Mouse (Mus musculus): Measurements from ENCODE around the gene Agbl1. TPM values are rescaled to one million over a fixed set of nuclear protein-coding genes. Genes with fewer than 3 reads are reported as not detected.

The Agbl1 gene
- polyA plus RNA-seq, 1 experiment from 2014 or later = not detected

GRCm38 (mm10) chr7:76392941-76393817 is 163.5 kb downstream of the Agbl1 start:
- H3K4me2 ChIP-seq = peak overlapping the region; percentile 20
- no peak overlapping the region for H3K4me3 ChIP-seq (replicated peaks)
- H3K27ac ChIP-seq = no peak overlapping the region
- H3K9ac ChIP-seq = no peak overlapping the region
- DNase-seq (no peak), ATAC-seq (ENCODE audit: low read depth) (no peak)
- no peaks in the 10 kb centered on the region for H3K36me3 ChIP-seq
- no peaks in the 10 kb centered on the region for H3K9me3 ChIP-seq (replicated peaks)
- no peaks in the 10 kb centered on the region for H3K27me3 ChIP-seq
- H3K4me1 ChIP-seq (replicated peaks) = no peaks in the 10 kb centered on the region
- 26% methylated on average over 15 of the region's 15 CpGs for WGBS (ENCODE audit: insufficient replicate concordance)

GRCm38 (mm10) chr7:76407930-76408557 is 178.4 kb downstream of the Agbl1 start:
- ATAC-seq (ENCODE audit: low read depth) (no peak), DNase-seq (no peak)
- H3K4me2 ChIP-seq = no peak overlapping the region
- no peak overlapping the region for H3K9ac ChIP-seq
- H3K9me3 ChIP-seq (replicated peaks) = no peaks in the 10 kb centered on the region
- H3K36me3 ChIP-seq = no peaks in the 10 kb centered on the region
- no peaks in the 10 kb centered on the region for H3K4me1 ChIP-seq (replicated peaks)
- no peak overlapping the region for H3K4me3 ChIP-seq (replicated peaks)
- no peaks in the 10 kb centered on the region for H3K27me3 ChIP-seq
- 58% methylated on average over 4 of the region's 4 CpGs for WGBS (ENCODE audit: insufficient replicate concordance)
- H3K27ac ChIP-seq = no peak overlapping the region

- no peaks in the 10 kb centered on the region for H3K27me3 ChIP-seq
- H3K4me1 ChIP-seq (replicated peaks) = no peaks in the 10 kb centered on the region
- no peaks in the 10 kb centered on the region for H3K9me3 ChIP-seq (replicated peaks)
- no peak for ATAC-seq (ENCODE audit: low read depth)
- no peak overlapping the region for H3K27ac ChIP-seq
- H3K36me3 ChIP-seq = no peaks in the 10 kb centered on the region
- 65% methylated on average over 10 of the region's 10 CpGs for WGBS (ENCODE audit: insufficient replicate concordance)
- no peak overlapping the region for H3K4me2 ChIP-seq
- no peak overlapping the region for H3K4me3 ChIP-seq (replicated peaks)
- no peak for DNase-seq
- H3K9ac ChIP-seq = no peak overlapping the region
These were observed 179.3 kb downstream of the Agbl1 start for GRCm38 (mm10) chr7:76409020-76409419.

- ATAC-seq (ENCODE audit: low read depth) = no peak
- no peak overlapping the region for H3K4me2 ChIP-seq
- H3K4me1 ChIP-seq (replicated peaks) = no peaks in the 10 kb centered on the region
- 62% methylated on average over 9 of the region's 9 CpGs for WGBS (ENCODE audit: insufficient replicate concordance)
- no peak overlapping the region for H3K4me3 ChIP-seq (replicated peaks)
- no peaks in the 10 kb centered on the region for H3K36me3 ChIP-seq
- no peak overlapping the region for H3K27ac ChIP-seq
- no peak overlapping the region for H3K9ac ChIP-seq
- DNase-seq = no peak
- no peaks in the 10 kb centered on the region for H3K9me3 ChIP-seq (replicated peaks)
- H3K27me3 ChIP-seq = no peaks in the 10 kb centered on the region
These were observed 180.9 kb downstream of the Agbl1 start for GRCm38 (mm10) chr7:76410403-76411180.

DNA sequence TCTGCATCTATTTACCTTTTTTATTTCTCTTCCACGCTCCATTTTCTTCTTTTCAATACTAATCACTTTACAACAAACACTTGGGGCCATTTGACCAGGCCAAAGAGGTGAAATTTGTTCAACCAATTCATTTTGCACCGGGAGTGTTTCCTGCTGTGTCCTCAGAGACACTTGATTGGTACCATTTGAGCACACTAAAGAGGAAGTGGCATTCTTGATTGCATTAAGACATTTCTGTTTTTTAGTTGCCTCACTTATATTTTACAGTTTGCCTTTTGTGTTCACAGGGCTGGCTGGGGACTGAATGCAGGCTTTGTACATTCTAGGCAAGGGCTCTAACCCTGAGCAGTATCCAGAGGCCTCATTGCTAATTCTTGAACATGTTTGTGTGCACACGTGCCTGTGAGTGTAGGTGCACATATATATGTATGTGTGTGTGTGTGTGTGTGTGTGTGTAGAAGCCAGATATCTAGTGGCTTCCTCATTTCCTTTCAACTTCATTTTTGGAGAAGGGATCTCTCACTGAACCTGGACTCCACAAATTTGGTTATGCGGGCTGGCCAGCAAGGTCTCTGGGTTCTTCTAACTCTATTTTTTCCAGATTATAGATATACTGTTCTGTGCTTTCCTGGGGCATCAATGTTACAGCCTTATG is 182.4 kb downstream of the Agbl1 start:
- no peak overlapping the region for H3K4me3 ChIP-seq (replicated peaks)
- no peaks in the 10 kb centered on the region for H3K9me3 ChIP-seq (replicated peaks)
- DNase-seq = no peak
- H3K4me1 ChIP-seq (replicated peaks) = no peaks in the 10 kb centered on the region
- H3K4me2 ChIP-seq = no peak overlapping the region
- WGBS (ENCODE audit: insufficient replicate concordance) = 51% methylated on average over 4 of the region's 4 CpGs
- no peak for ATAC-seq (ENCODE audit: low read depth)
- no peak overlapping the region for H3K27ac ChIP-seq
- no peak overlapping the region for H3K9ac ChIP-seq
- no peaks in the 10 kb centered on the region for H3K36me3 ChIP-seq
- H3K27me3 ChIP-seq = no peaks in the 10 kb centered on the region

GRCm38 (mm10) chr7:76416084-76416597 is 186.5 kb downstream of the Agbl1 start:
- Histone ChIP-seq H3K9me3 (replicated peaks) (no peaks in the 10 kb centered on the region), H3K27me3 (no peaks in the 10 kb centered on the region), H3K27ac (no peak overlapping the region), H3K4me3 (replicated peaks) (no peak overlapping the region), H3K4me1 (replicated peaks) (no peaks in the 10 kb centered on the region), H3K9ac (no peak overlapping the region), H3K36me3 (no peaks in the 10 kb centered on the region), H3K4me2 (no peak overlapping the region)
- ATAC-seq (ENCODE audit: low read depth) (no peak), DNase-seq (no peak)
- WGBS (ENCODE audit: insufficient replicate concordance) = 64% methylated on average over 3 of the region's 3 CpGs

DNA sequence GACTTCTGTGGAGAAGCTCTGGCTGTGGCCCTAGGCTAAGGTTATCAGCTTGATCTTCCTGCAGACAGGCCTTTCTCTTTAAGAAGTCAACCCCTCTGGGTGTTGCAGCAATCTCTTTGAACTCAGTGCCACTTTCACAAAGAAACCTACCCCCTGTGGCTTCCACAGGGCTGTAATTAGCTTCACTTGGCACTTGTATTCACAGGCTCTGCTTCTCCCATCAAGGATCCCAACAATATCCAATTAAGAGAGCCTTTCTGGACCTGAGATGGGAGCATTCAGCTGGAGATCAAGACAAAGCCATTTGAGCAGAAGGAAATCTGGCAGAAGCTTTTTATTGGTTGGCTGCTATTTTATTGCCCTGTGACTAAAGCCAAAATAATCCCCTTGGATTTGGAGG is 208.9 kb downstream of the Agbl1 start:
- Histone ChIP-seq H3K4me2 (no peak overlapping the region), H3K36me3 (no peaks in the 10 kb centered on the region), H3K27me3 (no peaks in the 10 kb centered on the region), H3K27ac (no peak overlapping the region), H3K9me3 (replicated peaks) (no peaks in the 10 kb centered on the region), H3K4me3 (replicated peaks) (no peak overlapping the region), H3K4me1 (replicated peaks) (no peaks in the 10 kb centered on the region), H3K9ac (no peak overlapping the region)
- DNase-seq = no peak
- ATAC-seq (ENCODE audit: low read depth) = no peak

GRCm38 (mm10) chr7:76438988-76439387 is 209.3 kb downstream of the Agbl1 start:
- no peak for DNase-seq
- no peak overlapping the region for H3K4me2 ChIP-seq
- H3K4me1 ChIP-seq (replicated peaks) = no peaks in the 10 kb centered on the region
- no peak overlapping the region for H3K27ac ChIP-seq
- H3K4me3 ChIP-seq (replicated peaks) = no peak overlapping the region
- no peak for ATAC-seq (ENCODE audit: low read depth)
- H3K9ac ChIP-seq = no peak overlapping the region
- 68% methylated on average over 4 of the region's 4 CpGs for whole genome bisulfite sequencing (ENCODE audit: insufficient replicate concordance)
- H3K27me3 ChIP-seq = no peaks in the 10 kb centered on the region
- H3K9me3 ChIP-seq (replicated peaks) = no peaks in the 10 kb centered on the region
- no peaks in the 10 kb centered on the region for H3K36me3 ChIP-seq

DNA sequence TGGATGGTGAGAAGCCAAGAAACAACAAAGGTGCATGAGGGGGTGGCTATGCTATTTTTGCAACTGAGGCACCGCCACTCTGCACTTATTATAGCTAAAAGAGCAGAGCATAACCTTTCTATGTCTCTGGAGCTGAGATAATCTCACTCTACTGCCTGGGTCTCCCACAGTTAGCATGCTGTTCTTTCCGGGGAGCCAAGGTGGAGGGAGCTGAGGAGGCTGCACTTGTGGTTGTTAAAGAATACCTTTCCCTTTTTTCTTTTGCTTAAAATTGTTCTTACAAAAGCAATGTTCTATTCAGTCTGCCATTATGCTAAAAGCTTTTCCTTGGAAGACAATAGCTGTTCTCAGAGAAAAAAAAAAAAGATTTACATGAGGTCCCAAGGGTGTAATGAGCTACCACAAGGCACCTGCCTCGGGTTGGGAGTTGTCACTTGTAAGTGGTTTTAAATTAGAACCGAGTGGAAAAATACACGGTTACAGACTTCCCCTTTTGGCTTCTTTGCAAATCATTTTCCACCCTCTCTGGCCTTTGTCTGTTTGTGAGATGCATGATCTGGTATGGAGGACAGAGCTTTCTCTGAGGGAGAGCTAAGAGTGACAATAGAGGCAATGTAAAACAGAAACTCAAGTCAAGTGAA is 232.8 kb downstream of the Agbl1 start:
- WGBS (ENCODE audit: insufficient replicate concordance) = 45% methylated on average over 5 of the region's 5 CpGs
- DNase-seq = no peak
- H3K9ac ChIP-seq = no peak overlapping the region
- H3K9me3 ChIP-seq (replicated peaks) = no peaks in the 10 kb centered on the region
- no peak for ATAC-seq (ENCODE audit: low read depth)
- H3K4me2 ChIP-seq = no peak overlapping the region
- no peak overlapping the region for H3K4me3 ChIP-seq (replicated peaks)
- H3K36me3 ChIP-seq = no peaks in the 10 kb centered on the region
- no peaks in the 10 kb centered on the region for H3K27me3 ChIP-seq
- no peaks in the 10 kb centered on the region for H3K4me1 ChIP-seq (replicated peaks)
- H3K27ac ChIP-seq = no peak overlapping the region

DNA sequence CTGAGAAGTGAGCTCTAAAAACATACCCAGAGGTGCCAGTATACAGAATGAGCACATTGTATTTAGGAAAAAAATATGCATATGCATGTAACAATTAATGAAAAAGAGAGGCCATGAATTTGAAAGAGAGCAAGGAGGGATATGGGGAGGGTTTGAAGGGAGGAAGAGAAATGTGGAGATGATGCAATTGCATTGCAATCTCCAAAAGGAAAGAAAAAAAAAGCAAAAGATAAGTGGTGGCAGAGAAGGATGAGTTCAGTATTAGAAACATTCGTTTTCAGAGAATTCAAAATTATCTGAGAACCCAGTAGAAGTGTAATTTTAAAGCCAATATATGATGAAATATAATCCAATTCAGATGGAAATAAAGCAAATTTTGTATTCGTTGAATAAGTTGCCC is 236.7 kb downstream of the Agbl1 start:
- no peak overlapping the region for H3K4me3 ChIP-seq (replicated peaks)
- H3K4me1 ChIP-seq (replicated peaks) = no peaks in the 10 kb centered on the region
- H3K27me3 ChIP-seq = no peaks in the 10 kb centered on the region
- no peak overlapping the region for H3K4me2 ChIP-seq
- H3K36me3 ChIP-seq = no peaks in the 10 kb centered on the region
- H3K27ac ChIP-seq = no peak overlapping the region
- no peak overlapping the region for H3K9ac ChIP-seq
- whole genome bisulfite sequencing (ENCODE audit: insufficient replicate concordance) = 44% methylated on average over 2 of the region's 2 CpGs
- H3K9me3 ChIP-seq (replicated peaks) = no peaks in the 10 kb centered on the region
- DNase-seq (no peak), ATAC-seq (ENCODE audit: low read depth) (no peak)
